Mouse (Mus musculus): ENCODE data around the gene Gcdh. TPM values are rescaled to one million over a fixed set of nuclear protein-coding genes. Genes with fewer than 3 reads are reported as not detected.

Gene Gcdh
- polyA plus RNA-seq, 1 experiment from 2014 or later = 32.2 TPM

GRCm38 (mm10) chr8:84840248-84840999 lies 53.3 kb downstream of the Gcdh start, which contains the start of gene Rad23a:
TSS of gene Rad23a (minus strand) at chr8:84840665.
- Histone ChIP-seq H3K36me3 (peaks cover 75% of the 10 kb centered on the region), H3K9me3 (replicated peaks) (no peaks in the 10 kb centered on the region), H3K4me2 (replicated peaks) (peak within 1 kb of the TSS; percentile 64), H3K27me3 (no peaks in the 10 kb centered on the region), H3K9ac (peak within 1 kb of the TSS; percentile 89), H3K4me3 (replicated peaks) (peak within 1 kb of the TSS; percentile 86), H3K27ac (replicated peaks) (peak within 1 kb of the TSS; percentile 92), H3K4me1 (peaks cover 57% of the 10 kb centered on the region)
- ATAC-seq (ENCODE audit: insufficient number of reproducible peaks, low FRiP score, low TSS enrichment, low read depth) = peak; percentile 92
- under 1% methylated on average over 52 of the region's 55 CpGs for WGBS

- Histone ChIP-seq H3K27me3 (no peaks in the 10 kb centered on the region), H3K36me3 (peaks cover 74% of the 10 kb centered on the region), H3K4me1 (peaks cover 55% of the 10 kb centered on the region), H3K4me3 (replicated peaks) (peak overlapping the region; percentile 86), H3K9me3 (replicated peaks) (no peaks in the 10 kb centered on the region), H3K9ac (peak overlapping the region; percentile 89), H3K27ac (replicated peaks) (peak overlapping the region; percentile 92), H3K4me2 (replicated peaks) (peak overlapping the region; percentile 64)
- no peak for ATAC-seq (ENCODE audit: insufficient number of reproducible peaks, low FRiP score, low TSS enrichment, low read depth)
- 2% methylated on average over 7 of the region's 7 CpGs for WGBS
These were observed 53.9 kb downstream of the Gcdh start for GRCm38 (mm10) chr8:84839875-84840247.

GRCm38 (mm10) chr8:84839411-84839810 lies 54.3 kb downstream of the Gcdh start:
- 81% methylated on average over 2 of the region's 2 CpGs for WGBS
- H3K36me3 ChIP-seq = peaks cover 74% of the 10 kb centered on the region
- H3K4me2 ChIP-seq (replicated peaks) = peak overlapping the region; percentile 64
- ATAC-seq (ENCODE audit: insufficient number of reproducible peaks, low FRiP score, low TSS enrichment, low read depth) = no peak
- peak overlapping the region; percentile 92; the same call in 1 of the 2 replicates for H3K27ac ChIP-seq (replicated peaks)
- H3K4me3 ChIP-seq (replicated peaks) = peak overlapping the region; percentile 86
- no peaks in the 10 kb centered on the region for H3K27me3 ChIP-seq
- peak overlapping the region; percentile 89; the same call in 1 of the 2 replicates for H3K9ac ChIP-seq
- peaks cover 55% of the 10 kb centered on the region for H3K4me1 ChIP-seq
- no peaks in the 10 kb centered on the region for H3K9me3 ChIP-seq (replicated peaks)

- Histone ChIP-seq H3K9ac (no peak overlapping the region), H3K9me3 (replicated peaks) (no peaks in the 10 kb centered on the region), H3K36me3 (peaks cover 74% of the 10 kb centered on the region), H3K4me1 (peaks cover 55% of the 10 kb centered on the region), H3K27ac (replicated peaks) (no peak overlapping the region), H3K4me3 (replicated peaks) (no peak overlapping the region), H3K27me3 (no peaks in the 10 kb centered on the region), H3K4me2 (replicated peaks) (no peak overlapping the region)
- ATAC-seq (ENCODE audit: insufficient number of reproducible peaks, low FRiP score, low TSS enrichment, low read depth) = no peak
- WGBS = 87% methylated on average over 5 of the region's 5 CpGs
These were observed 55.2 kb downstream of the Gcdh start for GRCm38 (mm10) chr8:84838513-84838912.

- no peak overlapping the region for H3K9ac ChIP-seq
- WGBS = 75% methylated on average over 15 of the region's 15 CpGs
- peaks cover 55% of the 10 kb centered on the region for H3K4me1 ChIP-seq
- no peaks in the 10 kb centered on the region for H3K9me3 ChIP-seq (replicated peaks)
- peak overlapping the region; percentile 35; the same call in 1 of the 2 replicates for H3K27ac ChIP-seq (replicated peaks)
- H3K4me2 ChIP-seq (replicated peaks) = no peak overlapping the region
- peaks cover 69% of the 10 kb centered on the region for H3K36me3 ChIP-seq
- H3K27me3 ChIP-seq = no peaks in the 10 kb centered on the region
- ATAC-seq (ENCODE audit: insufficient number of reproducible peaks, low FRiP score, low TSS enrichment, low read depth) = no peak
- H3K4me3 ChIP-seq (replicated peaks) = no peak overlapping the region
These were observed 55.7 kb downstream of the Gcdh start for GRCm38 (mm10) chr8:84837912-84838470.

- Histone ChIP-seq H3K4me2 (replicated peaks) (no peak overlapping the region), H3K27ac (replicated peaks) (peak overlapping the region; percentile 35)
- 0 out of 2 replicates have a peak, but pooled peaks have one; percentile 6 for ATAC-seq (ENCODE audit: insufficient number of reproducible peaks, low FRiP score, low TSS enrichment, low read depth)
These were observed 56.4 kb downstream of the Gcdh start for GRCm38 (mm10) chr8:84837149-84837911.

More at GRCm38 (mm10) chr8:84837149-84837911, 56.4 kb downstream of the Gcdh start:
- no peak overlapping the region for H3K9ac ChIP-seq
- H3K9me3 ChIP-seq (replicated peaks) = no peaks in the 10 kb centered on the region
- no peak overlapping the region for H3K4me3 ChIP-seq (replicated peaks)
- H3K4me1 ChIP-seq = peaks cover 52% of the 10 kb centered on the region
- peaks cover 63% of the 10 kb centered on the region for H3K36me3 ChIP-seq
- 40% methylated on average over 8 of the region's 8 CpGs for WGBS
- H3K27me3 ChIP-seq = no peaks in the 10 kb centered on the region

Small RNA genes within 50 kb of the gene (microRNA-seq; reads per million reads assigned to microRNA genes)
- gene Gm24197 (ENCODE audit: borderline number of aligned reads) (not detected), gene Mir7069 (ENCODE audit: borderline number of aligned reads) (0.69 reads per million)

Other genes with a start within 250 kb of the Gcdh start
- 79.7 and 83.9 TPM in 2 replicates for gene Ier2, start 231.1 kb downstream of the Gcdh start, polyA plus RNA-seq (2015; fragmentation: Nextera tagmentation; extraction: Ambion mirVana)
- 69.1 and 78.2 TPM in 2 replicates for gene Trmt1, start 207.6 kb downstream of the Gcdh start, polyA plus RNA-seq (2015; fragmentation: Nextera tagmentation; extraction: Ambion mirVana)
- 16.7 and 16.9 TPM in 2 replicates for gene Nacc1, start 206.1 kb downstream of the Gcdh start, polyA plus RNA-seq (2015; fragmentation: Nextera tagmentation; extraction: Ambion mirVana)
- 5.8 and 6.0 TPM in 2 replicates for gene Lyl1, start 192.5 kb downstream of the Gcdh start, polyA plus RNA-seq (2015; fragmentation: Nextera tagmentation; extraction: Ambion mirVana)
- gene G430095P16Rik, start 170.9 kb downstream of the Gcdh start, polyA plus RNA-seq (2015; fragmentation: Nextera tagmentation; extraction: Ambion mirVana) = 4.2 and 4.9 TPM in 2 replicates
- gene Nfix, start 93.6 kb downstream of the Gcdh start, polyA plus RNA-seq (2015; fragmentation: Nextera tagmentation; extraction: Ambion mirVana) = 61.4 and 62.0 TPM in 2 replicates
- gene Dand5, start 71.1 kb downstream of the Gcdh start, polyA plus RNA-seq (2015; fragmentation: Nextera tagmentation; extraction: Ambion mirVana) = 8.4 and 8.9 TPM in 2 replicates
- 46.5 TPM in 2 replicates for gene Gadd45gip1, start 62.4 kb downstream of the Gcdh start, polyA plus RNA-seq (2015; fragmentation: Nextera tagmentation; extraction: Ambion mirVana)
- 104 and 110 TPM in 2 replicates for gene Rad23a, start 53.3 kb downstream of the Gcdh start, polyA plus RNA-seq (2015; fragmentation: Nextera tagmentation; extraction: Ambion mirVana)
- 975 and 998 TPM in 2 replicates for gene Calr, start 47.0 kb downstream of the Gcdh start, polyA plus RNA-seq (2015; fragmentation: Nextera tagmentation; extraction: Ambion mirVana)
- 94.5 and 99.8 TPM in 2 replicates for gene Farsa, start 36.9 kb downstream of the Gcdh start, polyA plus RNA-seq (2015; fragmentation: Nextera tagmentation; extraction: Ambion mirVana)
- 68.0 and 72.9 TPM in 2 replicates for gene Syce2, start 21.8 kb downstream of the Gcdh start, polyA plus RNA-seq (2015; fragmentation: Nextera tagmentation; extraction: Ambion mirVana)
- 1.3 and 1.6 TPM in 2 replicates for gene Klf1, start 8.0 kb upstream of the Gcdh start, polyA plus RNA-seq (2015; fragmentation: Nextera tagmentation; extraction: Ambion mirVana)
- gene Dnase2a, start 14.6 kb upstream of the Gcdh start, polyA plus RNA-seq (2015; fragmentation: Nextera tagmentation; extraction: Ambion mirVana) = 20.0 and 22.4 TPM in 2 replicates
- 1.9 and 2.2 TPM in 2 replicates for gene Mast1, start 43.4 kb upstream of the Gcdh start, polyA plus RNA-seq (2015; fragmentation: Nextera tagmentation; extraction: Ambion mirVana)
- 0.27 TPM in 1 of 2 replicates, not detected in the other for gene Rtbdn, start 53.1 kb upstream of the Gcdh start, polyA plus RNA-seq (2015; fragmentation: Nextera tagmentation; extraction: Ambion mirVana)
- not detected in 2 replicates for gene Gm49661, start 75.5 kb upstream of the Gcdh start, polyA plus RNA-seq (2015; fragmentation: Nextera tagmentation; extraction: Ambion mirVana)
- gene Prdx2, start 75.7 kb upstream of the Gcdh start, polyA plus RNA-seq (2015; fragmentation: Nextera tagmentation; extraction: Ambion mirVana) = 705 and 717 TPM in 2 replicates
- gene Rnaseh2a, start 75.8 kb upstream of the Gcdh start, polyA plus RNA-seq (2015; fragmentation: Nextera tagmentation; extraction: Ambion mirVana) = 94.9 and 99.1 TPM in 2 replicates
- 38.0 and 40.5 TPM in 2 replicates for gene Junb, start 84.8 kb upstream of the Gcdh start, polyA plus RNA-seq (2015; fragmentation: Nextera tagmentation; extraction: Ambion mirVana)
- gene Hook2, start 96.7 kb upstream of the Gcdh start, polyA plus RNA-seq (2015; fragmentation: Nextera tagmentation; extraction: Ambion mirVana) = 27.2 and 30.6 TPM in 2 replicates
- gene Best2, start 120.6 kb upstream of the Gcdh start, polyA plus RNA-seq (2015; fragmentation: Nextera tagmentation; extraction: Ambion mirVana) = 0.93 and 2.0 TPM in 2 replicates
- 117 and 119 TPM in 2 replicates for gene Asna1, start 131.4 kb upstream of the Gcdh start, polyA plus RNA-seq (2015; fragmentation: Nextera tagmentation; extraction: Ambion mirVana)
- gene Trir, start 132.9 kb upstream of the Gcdh start, polyA plus RNA-seq (2015; fragmentation: Nextera tagmentation; extraction: Ambion mirVana) = 114 and 117 TPM in 2 replicates
- 31.4 and 32.9 TPM in 2 replicates for gene Tnpo2, start 143.0 kb upstream of the Gcdh start, polyA plus RNA-seq (2015; fragmentation: Nextera tagmentation; extraction: Ambion mirVana)
- 32.6 and 37.4 TPM in 2 replicates for gene Fbxw9, start 166.1 kb upstream of the Gcdh start, polyA plus RNA-seq (2015; fragmentation: Nextera tagmentation; extraction: Ambion mirVana)
- 0.65 and 0.88 TPM in 2 replicates for gene Gm5741, start 174.1 kb upstream of the Gcdh start, polyA plus RNA-seq (2015; fragmentation: Nextera tagmentation; extraction: Ambion mirVana)
- gene Dhps, start 177.8 kb upstream of the Gcdh start, polyA plus RNA-seq (2015; fragmentation: Nextera tagmentation; extraction: Ambion mirVana) = 53.0 and 57.9 TPM in 2 replicates
- gene Wdr83os, start 186.8 kb upstream of the Gcdh start, polyA plus RNA-seq (2015; fragmentation: Nextera tagmentation; extraction: Ambion mirVana) = 123 and 127 TPM in 2 replicates
- gene Wdr83, start 187.4 kb upstream of the Gcdh start, polyA plus RNA-seq (2015; fragmentation: Nextera tagmentation; extraction: Ambion mirVana) = 42.0 and 43.7 TPM in 2 replicates
- gene Man2b1, start 189.3 kb upstream of the Gcdh start, polyA plus RNA-seq (2015; fragmentation: Nextera tagmentation; extraction: Ambion mirVana) = 35.7 and 39.5 TPM in 2 replicates
- gene Zfp791, start 229.2 kb upstream of the Gcdh start, polyA plus RNA-seq (2015; fragmentation: Nextera tagmentation; extraction: Ambion mirVana) = 3.2 TPM in 2 replicates

All from embryonic facial prominence, embryonic 15.5 days (tissue).